Mouse (Mus musculus) CH12.LX (cell line): ENCODE measurements around the gene Lrtm2.

Experiments
- CTCF ChIP-seq, 2 experiments: IDR thresholded peaks in 1 of 2; conservative IDR thresholded peaks in 1 of 2; 2 replicates each; pipeline ENCODE4 v1.5.1; 2011 to 2012; ENCODE audit warnings: low read depth in 2 of 2, low read length in 2 of 2, improper control_type of control experiment in 1 of 2, inconsistent platforms in 1 of 2, mild to moderate bottlenecking in 1 of 2, moderate library complexity in 1 of 2
- NELFE ChIP-seq: IDR thresholded peaks from 2 replicates; pipeline ENCODE4 v1.6.1; 2011; ENCODE audit warnings: low read depth, low read length, improper control_type of control experiment
- UBTF ChIP-seq: IDR thresholded peaks from 2 replicates; pipeline ENCODE4 v1.6.1; 2012; ENCODE audit warnings: low read depth, mild to moderate bottlenecking, inconsistent platforms, low read length, improper control_type of control experiment, moderate library complexity

- no peak for TF ChIP-seq UBTF
- no peak for TF ChIP-seq CTCF (conservative IDR thresholded peaks at IDR 0.05 in 1 of 2, IDR thresholded peaks at IDR 0.05 in 1 of 2; ENCODE audit: low read depth in 2 of 2, low read length in 2 of 2)
- no peak for TF ChIP-seq NELFE
Measured at GRCm38 (mm10) chr6:119313588-119314375, 16.8 kb downstream of the Lrtm2 start.
